Mouse (Mus musculus) midbrain, postnatal 0 days (tissue): ENCODE results near the gene Cntnap5a. TPM values are rescaled to one million over a fixed set of nuclear protein-coding genes. Genes with fewer than 3 reads are reported as not detected.

Experiments used
- ATAC-seq: fragments of 200-750 bp; cut with Nextera tagmentation; 2 replicates; pipeline ENCODE4 v1.8.0; 2017; ENCODE audit warnings: moderate number of reproducible peaks, mild to moderate bottlenecking, moderate TSS enrichment, moderate library complexity; ENCODE audit not compliant: low FRiP score
- DNase-seq: peaks from one replicate; pipeline ENCODE4 v3.0.0-alpha.2; 2015; ENCODE audit warnings: low spot score
- H3K27ac ChIP-seq: fragments of 300-500 bp; sonication (generic); 2 replicates; pipeline ENCODE4 v1.5.1; 2014; ENCODE audit warnings: low read depth, mild to moderate bottlenecking, low read length, mixed read lengths
- H3K27me3 ChIP-seq: fragments of 300-500 bp; sonication (generic); 2 replicates; pipeline ENCODE4 v1.6.1; 2014; ENCODE audit warnings: low read length, control low read depth, mixed read lengths; ENCODE audit not compliant: insufficient read depth
- H3K36me3 ChIP-seq: fragments of 300-500 bp; sonication (generic); 2 replicates; pipeline ENCODE4 v1.6.1; 2014; ENCODE audit warnings: low read length, control low read depth, mixed read lengths; ENCODE audit not compliant: insufficient read depth
- H3K4me1 ChIP-seq: fragments of 300-500 bp; sonication (generic); 2 replicates; pipeline ENCODE4 v1.6.1; 2014; ENCODE audit warnings: mild to moderate bottlenecking, control low read depth, antibody characterized with exemption, low read length, mixed read lengths; ENCODE audit not compliant: insufficient read depth
- H3K4me2 ChIP-seq: fragments of 300-500 bp; sonication (generic); 2 replicates; pipeline ENCODE4 v1.6.1; 2014; ENCODE audit warnings: low read depth, mild to moderate bottlenecking, low read length, mixed read lengths; ENCODE audit not compliant: poor library complexity, severe bottlenecking
- H3K4me3 ChIP-seq: fragments of 300-500 bp; sonication (generic); 2 replicates; pipeline ENCODE4 v1.5.1; 2014; ENCODE audit warnings: low read depth, mild to moderate bottlenecking, low read length, moderate library complexity
- H3K9ac ChIP-seq: fragments of 300-500 bp; sonication (generic); replicated peaks from 2 replicates; pipeline ENCODE4 v1.6.1; 2014; ENCODE audit warnings: mild to moderate bottlenecking, low read length, moderate library complexity, mixed read lengths; ENCODE audit not compliant: poor library complexity, severe bottlenecking
- H3K9me3 ChIP-seq: fragments of 300-500 bp; sonication (generic); 2 replicates; pipeline ENCODE4 v1.6.1; 2016; ENCODE audit warnings: low read length, control low read depth
- CTCF ChIP-seq: IDR thresholded peaks from 2 replicates; pipeline ENCODE4 v1.5.1; 2016; ENCODE audit warnings: antibody characterized with exemption, mild to moderate bottlenecking
- WGBS: fragments of 180-500 bp; shearing (Covaris S2); extraction: QIAGEN DNeasy Blood & Tissue Kit; methylation state at CpG from one replicate; pipeline ENCODE4 v1.1.7; 2014; 5-methylcytosine and 5-hydroxymethylcytosine counted together
- polyA plus RNA-seq: library from polyadenylated mRNA; unstranded; fragments of >200 nt; fragmentation: Nextera tagmentation; extraction: Ambion mirVana; gene quantifications from 2 replicates; pipeline ENCODE4 v1.2.1, GENCODE M21; 2015
- total RNA-seq: library from RNA; depleted of rRNA; stranded (reverse); fragments of >200 nt; gene quantifications from 2 replicates; pipeline ENCODE4 v1.2.3, GENCODE M21; 2014

Cntnap5a gene
- total and polyA plus RNA-seq, 2 experiments from 2014 or later: 2.9 to 20.4 TPM

GRCm38 (mm10) chr1:116015768-116016167 is 331.2 kb downstream of the Cntnap5a start:
- Histone ChIP-seq H3K27ac (no peak overlapping the region), H3K9me3 (no peaks in the 10 kb centered on the region), H3K27me3 (no peaks in the 10 kb centered on the region), H3K4me3 (no peak overlapping the region), H3K9ac (no peak overlapping the region), H3K4me1 (no peaks in the 10 kb centered on the region), H3K4me2 (no peak overlapping the region), H3K36me3 (no peaks in the 10 kb centered on the region)
- ATAC-seq (no peak), DNase-seq (no peak)
- WGBS: 76% methylated on average over 2 of the region's 2 CpGs
- no peak for TF ChIP-seq CTCF

GRCm38 (mm10) chr1:116029653-116030052 is 345.1 kb downstream of the Cntnap5a start:
- no peak for TF ChIP-seq CTCF
- WGBS: 91% methylated on average over 1 of the region's 1 CpGs
- ATAC-seq: no peak

GRCm38 (mm10) chr1:116035897-116036296 is 351.3 kb downstream of the Cntnap5a start:
- no peaks in the 10 kb centered on the region for H3K27me3 ChIP-seq
- no peaks in the 10 kb centered on the region for H3K36me3 ChIP-seq
- H3K4me3 ChIP-seq: no peak overlapping the region
- H3K4me1 ChIP-seq: peaks cover under 1% of the 10 kb centered on the region; the same call in 1 of the 2 replicates
- no peak overlapping the region for H3K27ac ChIP-seq
- H3K9ac ChIP-seq: no peak overlapping the region
- DNase-seq (no peak), ATAC-seq (no peak)
- TF ChIP-seq CTCF: no peak
- H3K4me2 ChIP-seq: no peak overlapping the region
- H3K9me3 ChIP-seq: no peaks in the 10 kb centered on the region
- WGBS: 15% methylated on average over 1 of the region's 1 CpGs

More at GRCm38 (mm10) chr1:116029653-116030052, 345.1 kb downstream of the Cntnap5a start:
- no peaks in the 10 kb centered on the region for H3K9me3 ChIP-seq
- no peak overlapping the region for H3K4me3 ChIP-seq
- H3K27ac ChIP-seq: no peak overlapping the region
- H3K27me3 ChIP-seq: no peaks in the 10 kb centered on the region
- no peaks in the 10 kb centered on the region for H3K36me3 ChIP-seq
- H3K9ac ChIP-seq: no peak overlapping the region
- no peak for DNase-seq
- H3K4me2 ChIP-seq: no peak overlapping the region
- peaks cover 2% of the 10 kb centered on the region; the same call in 1 of the 2 replicates for H3K4me1 ChIP-seq

- DNase-seq: no peak
Observed at GRCm38 (mm10) chr1:116036894-116037293, 352.3 kb downstream of the Cntnap5a start.

GRCm38 (mm10) chr1:116044083-116044482 is 359.5 kb downstream of the Cntnap5a start:
- no peak overlapping the region for H3K9ac ChIP-seq
- WGBS: 57% methylated on average over 1 of the region's 1 CpGs
- no peaks in the 10 kb centered on the region for H3K36me3 ChIP-seq
- H3K4me1 ChIP-seq: no peaks in the 10 kb centered on the region
- ATAC-seq (no peak), DNase-seq (no peak)
- H3K27ac ChIP-seq: no peak overlapping the region
- H3K27me3 ChIP-seq: no peaks in the 10 kb centered on the region
- H3K9me3 ChIP-seq: no peaks in the 10 kb centered on the region
- TF ChIP-seq CTCF: no peak
- H3K4me3 ChIP-seq: no peak overlapping the region
- H3K4me2 ChIP-seq: no peak overlapping the region

More at GRCm38 (mm10) chr1:116036894-116037293, 352.3 kb downstream of the Cntnap5a start:
- Histone ChIP-seq H3K4me2 (no peak overlapping the region), H3K4me3 (no peak overlapping the region), H3K27me3 (no peaks in the 10 kb centered on the region), H3K9ac (no peak overlapping the region), H3K27ac (no peak overlapping the region), H3K36me3 (no peaks in the 10 kb centered on the region), H3K4me1 (no peaks in the 10 kb centered on the region), H3K9me3 (no peaks in the 10 kb centered on the region)
- WGBS: 77% methylated on average over 2 of the region's 2 CpGs
- no peak for TF ChIP-seq CTCF
- ATAC-seq: no peak

GRCm38 (mm10) chr1:116107010-116107723 is 422.6 kb downstream of the Cntnap5a start:
- Histone ChIP-seq H3K27me3 (no peaks in the 10 kb centered on the region), H3K36me3 (no peaks in the 10 kb centered on the region), H3K27ac (no peak overlapping the region), H3K9ac (no peak overlapping the region), H3K9me3 (no peaks in the 10 kb centered on the region), H3K4me1 (no peaks in the 10 kb centered on the region), H3K4me3 (no peak overlapping the region), H3K4me2 (no peak overlapping the region)
- 74% methylated on average over 3 of the region's 3 CpGs for WGBS
- DNase-seq (no peak), ATAC-seq (no peak)
- no peak for TF ChIP-seq CTCF
